Mouse (Mus musculus) heart, adult 2 months (tissue): ENCODE results near the gene Trpm8. TPM values are rescaled to one million over a fixed set of nuclear protein-coding genes. Genes with fewer than 3 reads are reported as not detected.

ENCODE experiments used
- DNase-seq, 2 experiments: peaks; one replicate each; pipeline ENCODE4 v3.0.0; 2021
- H3K27ac ChIP-seq: fragments of 200-600 bp; 2 replicates; pipeline ENCODE4 v1.8.1; 2022
- H3K27me3 ChIP-seq: fragments of 200-500 bp; 2 replicates; pipeline ENCODE4 v1.6.1; 2012; ENCODE audit warnings: mild to moderate bottlenecking, low read length, inconsistent platforms, mixed read lengths; ENCODE audit not compliant: control insufficient read depth, insufficient read depth
- H3K36me3 ChIP-seq: fragments of 200-500 bp; 2 replicates; pipeline ENCODE4 v1.6.1; 2012; ENCODE audit warnings: low read length, inconsistent platforms; ENCODE audit not compliant: control insufficient read depth, insufficient read depth
- H3K4me1 ChIP-seq: fragments of 200-500 bp; 2 replicates; pipeline ENCODE4 v1.6.1; 2011; ENCODE audit warnings: low read length; ENCODE audit not compliant: control insufficient read depth, insufficient read depth
- H3K4me3 ChIP-seq: fragments of 200-600 bp; 2 replicates; pipeline ENCODE4 v1.8.1; 2022
- H3K79me2 ChIP-seq: fragments of 200-500 bp; replicated peaks from 2 replicates; pipeline ENCODE4 v1.6.1; 2012; ENCODE audit warnings: mild to moderate bottlenecking, inconsistent platforms, low read length, moderate library complexity, mixed read lengths; ENCODE audit not compliant: control insufficient read depth, insufficient read depth
- H3K9ac ChIP-seq: fragments of 200-500 bp; 2 replicates; pipeline ENCODE4 v1.6.1; 2012; ENCODE audit warnings: low read depth, mild to moderate bottlenecking, control low read depth, inconsistent platforms, low read length, mixed read lengths
- CTCF ChIP-seq: fragments of 200-600 bp; IDR thresholded peaks from 2 replicates; pipeline ENCODE4 v1.8.1; 2022; ENCODE audit warnings: antibody characterized with exemption, mild to moderate bottlenecking, moderate library complexity
- EP300 ChIP-seq: fragments of 200-500 bp; IDR thresholded peaks from 2 replicates; pipeline ENCODE4 v1.6.1; 2011; ENCODE audit warnings: low read depth, low read length, control low read depth; ENCODE audit not compliant: insufficient read depth
- POLR2A ChIP-seq: fragments of 200-500 bp; IDR thresholded peaks from 2 replicates; pipeline ENCODE4 v1.6.1; 2011; ENCODE audit warnings: mild to moderate bottlenecking, low read depth, low read length, control low read depth; ENCODE audit not compliant: insufficient read depth
- WGBS: fragments of 180-500 bp; shearing (Covaris S2); methylation state at CpG from one replicate; pipeline ENCODE4 v1.1.7; 2018; 5-methylcytosine and 5-hydroxymethylcytosine counted together
- intact Hi-C: fragments of 180-260 bp; cut with DNase I; formaldehyde crosslinking; loops from one replicate; pipeline ENCODE4 v1.15.1; 2025
- polyA plus RNA-seq: library from polyadenylated mRNA; depleted of rRNA; stranded (reverse); fragments of >200 nt; gene quantifications from 2 replicates; pipeline ENCODE4 v1.2.3, GENCODE M21; 2012
- total RNA-seq, 2 experiments: library from RNA; stranded (reverse); gene quantifications; 2 replicates each; pipeline ENCODE4 v1.2.3; 2021

The Trpm8 gene
- total and polyA plus RNA-seq, 3 experiments = not detected

DNA sequence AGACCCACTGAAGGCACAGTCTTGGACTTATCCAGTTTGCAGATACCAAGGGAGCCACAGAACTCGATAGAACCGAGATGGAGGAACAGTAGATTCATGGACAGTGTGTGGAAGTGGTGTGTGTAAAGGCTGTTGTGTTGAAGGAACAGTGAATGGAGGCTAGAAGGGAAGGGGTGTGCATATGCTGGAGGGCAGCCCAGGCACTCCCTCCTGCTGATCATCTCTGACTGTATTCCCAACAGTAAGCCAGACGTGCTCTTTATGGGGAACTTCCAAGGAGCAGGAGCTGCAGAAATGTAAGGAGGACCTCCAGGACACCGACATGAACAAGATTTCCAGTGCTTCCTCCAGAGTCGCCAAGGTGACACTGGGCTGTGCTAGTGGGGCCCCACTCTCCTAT lies 27.4 kb upstream of the Trpm8 start:
- Histone ChIP-seq H3K79me2 (no peaks in the 10 kb centered on the region), H3K4me3 (no peak overlapping the region), H3K36me3 (no peaks in the 10 kb centered on the region), H3K27ac (no peak overlapping the region), H3K9ac (no peak overlapping the region), H3K4me1 (no peaks in the 10 kb centered on the region), H3K27me3 (no peaks in the 10 kb centered on the region)
- WGBS = 71% methylated on average over 5 of the region's 5 CpGs
- intact Hi-C loops = no loop called here
- DNase-seq = no peak
- TF ChIP-seq EP300 = no peak

- TF ChIP-seq POLR2A = no peak
- TF ChIP-seq EP300 = no peak
- no peak for TF ChIP-seq CTCF
- Histone ChIP-seq H3K9ac (no peak overlapping the region), H3K27me3 (no peaks in the 10 kb centered on the region), H3K27ac (no peak overlapping the region), H3K4me3 (no peak overlapping the region), H3K36me3 (no peaks in the 10 kb centered on the region), H3K4me1 (no peaks in the 10 kb centered on the region), H3K79me2 (no peaks in the 10 kb centered on the region)
- DNase-seq = no peak
- intact Hi-C loops = no loop called here
- 66% methylated on average over 8 of the region's 8 CpGs for WGBS
These were observed 24.4 kb upstream of the Trpm8 start for GRCm38 (mm10) chr1:88253106-88253505.

DNA sequence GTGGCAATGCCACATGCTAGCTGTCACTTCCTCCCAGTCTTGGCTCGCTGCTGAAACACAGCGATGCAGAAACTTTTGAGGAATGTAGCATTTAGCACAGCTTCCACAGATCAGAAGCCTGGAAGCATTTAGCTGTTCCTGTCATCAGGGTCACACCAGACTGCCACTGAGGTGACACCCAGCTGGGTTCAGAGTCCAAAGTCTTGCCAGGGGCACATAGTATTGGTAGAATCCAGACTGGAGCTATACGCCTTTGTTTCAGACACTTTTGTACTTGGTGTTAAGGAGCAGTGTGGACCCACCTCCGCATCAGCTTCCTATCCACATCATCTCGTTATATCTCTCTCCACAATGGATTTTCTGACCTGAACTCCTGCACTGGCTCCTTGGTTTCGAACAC lies 23.9 kb upstream of the Trpm8 start:
- Histone ChIP-seq H3K9ac (no peak overlapping the region), H3K79me2 (no peaks in the 10 kb centered on the region), H3K27ac (no peak overlapping the region), H3K27me3 (no peaks in the 10 kb centered on the region), H3K36me3 (no peaks in the 10 kb centered on the region), H3K4me3 (no peak overlapping the region), H3K4me1 (no peaks in the 10 kb centered on the region)
- DNase-seq = no peak
- intact Hi-C loops = no loop called here
- WGBS = 60% methylated on average over 6 of the region's 6 CpGs
- TF ChIP-seq EP300 = no peak
- TF ChIP-seq POLR2A = no peak
- TF ChIP-seq CTCF = no peak

DNA sequence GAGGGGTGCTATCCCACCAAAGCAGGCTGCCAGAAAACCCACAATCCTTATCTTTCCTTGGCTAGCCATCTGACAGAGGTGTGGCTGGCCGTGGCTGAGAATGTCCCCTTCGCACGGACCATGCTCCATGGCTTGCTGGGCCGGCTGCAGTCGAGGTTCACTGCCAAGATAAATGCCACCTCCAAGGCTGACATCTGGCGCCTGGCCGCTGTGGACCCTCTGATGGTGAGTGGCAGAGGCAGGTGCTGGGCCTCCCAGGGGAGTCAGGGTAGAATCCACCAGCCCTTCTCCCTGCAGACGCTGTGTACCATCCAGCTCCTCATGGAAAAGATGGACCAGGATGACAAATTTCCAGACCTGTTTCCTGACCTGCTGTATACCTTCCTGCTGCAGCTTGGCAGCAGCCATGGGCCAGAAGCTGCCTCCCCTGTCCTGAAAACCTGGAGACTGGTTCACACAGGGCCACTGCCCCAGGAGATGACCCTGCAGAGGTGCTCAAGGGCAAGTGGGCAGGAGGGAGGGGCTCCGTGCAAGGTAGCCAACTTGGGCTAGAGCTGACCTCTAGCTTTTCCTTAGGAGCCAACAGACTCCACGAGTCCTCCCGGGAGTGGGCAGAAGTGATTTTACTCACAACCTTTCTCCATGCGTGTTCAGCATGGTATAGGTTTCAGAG lies 22.5 kb upstream of the Trpm8 start:
- no peak overlapping the region for H3K4me3 ChIP-seq
- H3K4me1 ChIP-seq = peaks cover 3% of the 10 kb centered on the region
- DNase-seq = no peak
- WGBS = 80% methylated on average over 12 of the region's 12 CpGs
- TF ChIP-seq CTCF (no peak), POLR2A (no peak), EP300 (no peak)
- H3K27me3 ChIP-seq = no peaks in the 10 kb centered on the region
- no peaks in the 10 kb centered on the region for H3K36me3 ChIP-seq
- intact Hi-C loops = no loop called here
- H3K79me2 ChIP-seq = no peaks in the 10 kb centered on the region
- H3K9ac ChIP-seq = no peak overlapping the region
- H3K27ac ChIP-seq = no peak overlapping the region

- H3K27ac ChIP-seq = no peak overlapping the region
- H3K9ac ChIP-seq = no peak overlapping the region
- H3K79me2 ChIP-seq = no peaks in the 10 kb centered on the region
- H3K27me3 ChIP-seq = no peaks in the 10 kb centered on the region
- DNase-seq = no peak
- no peaks in the 10 kb centered on the region for H3K36me3 ChIP-seq
- WGBS = 52% methylated on average over 2 of the region's 2 CpGs
- peaks cover 3% of the 10 kb centered on the region for H3K4me1 ChIP-seq
- H3K4me3 ChIP-seq = no peak overlapping the region
- TF ChIP-seq POLR2A (no peak), CTCF (no peak), EP300 (no peak)
- intact Hi-C loops = no loop called here
These were observed 22.0 kb upstream of the Trpm8 start for GRCm38 (mm10) chr1:88255466-88255857.

- Histone ChIP-seq H3K9ac (no peak overlapping the region), H3K4me3 (no peak overlapping the region), H3K27me3 (no peaks in the 10 kb centered on the region), H3K27ac (no peak overlapping the region), H3K4me1 (peaks cover 3% of the 10 kb centered on the region), H3K79me2 (no peaks in the 10 kb centered on the region), H3K36me3 (no peaks in the 10 kb centered on the region)
- TF ChIP-seq POLR2A (no peak), EP300 (no peak), CTCF (no peak)
- intact Hi-C loops = no loop called here
- 75% methylated on average over 13 of the region's 13 CpGs for WGBS
- no peak for DNase-seq
These were observed 21.3 kb upstream of the Trpm8 start for GRCm38 (mm10) chr1:88255989-88256754.
